Mouse (Mus musculus) adrenal gland, postnatal 36 days (tissue): Measurements from ENCODE around the gene Prune2. TPM values are rescaled to one million over a fixed set of nuclear protein-coding genes. Genes with fewer than 3 reads are reported as not detected.

Experiments used
- DNase-seq, 2 experiments: peaks; one replicate each; pipeline ENCODE4 v3.0.0; 2021; ENCODE audit warnings: mixed read lengths in 1 of 2
- total RNA-seq, 2 experiments: library from RNA; stranded (reverse); gene quantifications; 2 replicates each; pipeline ENCODE4 v1.2.3; 2021

Prune2 gene
- total RNA-seq, 2 experiments from 2014 or later, result 18.5 to 24.1 TPM

DNA sequence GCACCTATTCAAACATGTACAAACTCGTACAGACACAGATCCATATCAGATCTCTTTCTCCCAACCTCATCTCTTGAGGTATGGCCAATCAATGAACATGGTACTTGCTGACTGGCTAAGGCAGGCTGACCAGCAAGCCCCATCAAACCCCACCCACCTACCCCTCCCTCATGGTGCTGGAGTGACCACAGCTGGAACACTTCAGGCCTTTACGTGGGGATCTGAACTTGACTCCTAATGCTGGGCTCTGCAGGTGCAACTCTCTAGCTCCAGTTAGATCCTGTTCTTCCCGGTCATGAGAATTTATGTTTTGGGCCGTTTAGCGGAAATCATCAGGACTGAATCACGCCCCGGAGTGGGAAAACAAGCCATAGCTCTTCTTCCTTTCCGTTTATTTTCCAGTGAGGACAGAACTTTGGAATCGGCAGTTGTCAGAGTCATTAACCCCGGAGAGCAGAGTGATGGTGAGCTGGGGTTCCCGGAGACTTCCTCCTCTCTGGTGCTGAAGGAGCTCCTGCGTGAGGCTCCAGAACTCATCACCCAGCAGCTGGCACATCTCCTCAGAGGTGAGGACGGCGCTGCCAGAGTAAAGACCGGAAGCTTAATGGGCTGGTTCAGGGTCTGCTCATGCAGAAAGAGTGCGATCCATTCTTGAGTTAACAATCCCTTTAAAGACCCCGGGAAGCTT lies 50.4 kb downstream of the Prune2 start:
- DNase-seq, result no peak

DNA sequence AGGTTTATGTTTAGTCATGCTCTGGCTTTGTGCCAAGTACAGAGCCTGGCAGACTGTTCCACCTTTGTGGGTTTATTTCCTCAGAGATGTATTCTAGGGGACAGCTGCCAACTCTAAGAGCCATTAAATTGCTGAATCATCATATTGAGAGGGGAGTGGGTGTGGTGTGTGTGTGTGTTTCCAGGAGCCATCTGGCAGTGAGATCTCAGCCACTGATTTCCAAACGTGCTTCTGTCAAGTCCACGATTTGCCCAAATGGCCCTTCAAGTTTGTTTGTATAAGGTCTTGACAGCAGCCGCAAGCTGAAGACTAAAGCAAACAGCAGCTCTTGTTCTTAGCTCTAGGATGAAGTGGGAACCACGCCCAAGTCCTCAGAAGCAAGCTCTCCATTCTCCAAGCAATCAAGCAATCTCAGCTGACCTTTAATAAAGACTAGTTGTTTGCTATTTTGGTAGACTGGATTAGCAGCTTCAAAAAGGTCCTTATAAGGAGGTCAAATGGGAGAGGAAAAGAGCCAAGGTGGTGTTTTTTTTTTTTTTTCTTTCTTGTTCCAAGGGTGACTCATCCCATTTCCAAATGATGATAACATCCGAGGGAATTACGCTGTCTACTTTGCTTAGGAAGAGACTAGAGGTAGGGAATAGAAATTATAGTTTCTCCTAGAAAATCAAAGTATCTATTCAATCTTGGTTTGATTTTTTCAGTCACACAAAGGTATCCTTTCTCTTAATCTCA lies 55.5 kb downstream of the Prune2 start:
- peak; percentile 27 to 32 for DNase-seq

- no peak for DNase-seq
These were observed 57.2 kb downstream of the Prune2 start for GRCm38 (mm10) chr19:17013085-17013484.

GRCm38 (mm10) chr19:17014337-17015124 lies 58.6 kb downstream of the Prune2 start:
- DNase-seq, result no peak

DNA sequence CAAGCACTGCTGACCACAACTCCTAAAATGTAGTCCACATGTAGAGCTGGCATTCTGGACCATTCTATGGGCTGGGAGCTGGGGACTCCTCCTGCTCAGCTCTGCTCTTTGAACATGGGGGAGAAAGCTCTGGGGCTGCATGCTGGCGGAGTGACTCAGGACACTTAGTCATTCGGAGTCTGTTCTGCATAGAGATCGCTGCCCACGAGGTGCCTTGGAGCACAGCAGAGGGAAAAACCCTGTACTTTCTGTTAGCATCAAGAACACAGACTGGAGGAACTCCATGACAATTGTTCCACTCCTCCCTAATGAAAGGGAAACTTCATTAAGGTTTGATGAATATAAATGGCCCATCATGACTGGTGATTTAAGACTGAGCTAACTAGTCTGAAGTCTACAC lies 68.8 kb downstream of the Prune2 start:
- peak; percentile 36 to 54 for DNase-seq

DNA sequence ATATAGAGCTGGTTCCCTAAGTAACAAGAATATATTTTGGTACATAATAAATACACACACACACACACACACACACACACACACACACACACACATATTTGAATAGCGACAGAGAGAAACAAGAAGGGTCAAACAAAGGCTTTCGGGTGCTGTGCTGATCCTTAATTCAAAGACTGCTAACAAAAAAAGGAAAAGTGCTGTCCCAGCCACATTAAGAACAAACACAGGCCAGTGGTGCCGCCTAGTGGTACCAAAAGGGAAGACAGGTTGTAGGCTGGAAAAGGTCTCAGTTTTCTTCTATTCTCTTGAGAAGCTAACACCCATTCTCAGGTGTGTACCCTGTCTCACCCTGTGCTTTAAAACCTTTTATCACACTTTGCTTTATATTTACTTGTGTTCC lies 74.4 kb downstream of the Prune2 start:
- DNase-seq, result peak; percentile 59 to 64

DNA sequence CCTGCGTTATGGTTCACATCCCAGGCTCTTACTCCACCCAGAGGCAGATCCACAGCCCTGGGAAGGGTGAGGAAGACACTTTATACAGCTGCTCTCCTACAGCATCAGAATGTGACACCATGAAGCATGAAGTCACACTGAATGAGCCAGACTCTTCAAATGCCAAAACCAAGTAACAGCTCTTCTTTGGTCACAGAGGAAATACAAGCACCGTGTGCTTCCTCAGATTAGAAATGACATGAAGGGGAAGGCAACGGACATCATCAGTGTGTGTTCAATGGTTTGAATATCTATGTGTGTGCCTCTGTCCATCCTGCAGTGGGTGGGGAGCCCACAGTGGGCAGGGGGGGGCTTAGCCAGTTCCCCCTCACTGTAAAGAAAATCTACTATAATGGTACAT lies 76.4 kb downstream of the Prune2 start:
- DNase-seq, result no peak

DNA sequence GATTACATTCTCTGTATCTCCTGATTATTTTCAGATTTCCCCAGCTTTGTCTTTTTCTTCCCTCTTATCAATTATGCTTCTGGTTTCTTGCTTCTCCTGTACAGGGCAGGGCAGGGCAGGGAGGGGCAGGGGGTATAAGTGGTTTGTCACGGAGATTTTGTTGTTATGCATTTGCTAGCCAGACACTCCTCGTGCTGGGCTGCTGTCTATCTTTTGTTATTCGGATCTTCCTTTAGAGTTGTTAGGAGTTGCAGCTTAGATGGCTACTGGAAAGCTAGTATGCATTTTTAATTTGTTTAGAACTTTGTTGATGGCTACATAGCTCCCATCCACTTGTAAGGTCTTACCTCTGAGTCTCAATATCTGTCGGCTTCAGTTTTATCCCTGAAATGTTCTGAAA lies 91.0 kb downstream of the Prune2 start:
- DNase-seq, result no peak

- DNase-seq, result no peak
These were observed 100.0 kb downstream of the Prune2 start for GRCm38 (mm10) chr19:17055892-17056291.

GRCm38 (mm10) chr19:17060106-17060505 lies 104.2 kb downstream of the Prune2 start:
- DNase-seq, result no peak

- DNase-seq, result no peak
These were observed 108.5 kb downstream of the Prune2 start for GRCm38 (mm10) chr19:17064421-17064820.

DNA sequence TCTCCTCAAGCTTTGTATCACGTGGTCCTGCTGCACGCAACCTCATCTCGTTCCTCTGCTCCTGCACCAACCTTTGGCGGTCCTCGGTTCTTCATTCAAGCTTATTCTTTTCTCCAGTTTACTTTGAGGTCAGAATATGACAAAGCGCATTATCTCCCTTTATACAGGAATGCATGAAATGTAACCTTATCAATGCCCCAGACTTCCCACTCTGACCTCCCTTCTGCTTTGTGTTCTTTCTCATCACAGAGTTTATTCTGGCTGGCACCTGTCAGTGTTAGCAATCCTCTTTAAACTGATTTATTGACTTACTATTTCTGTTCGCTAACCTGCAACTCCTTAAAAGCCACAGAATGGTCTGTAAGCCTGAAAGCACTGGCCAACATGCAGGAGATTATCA lies 113.1 kb downstream of the Prune2 start:
- DNase-seq, result no peak

DNA sequence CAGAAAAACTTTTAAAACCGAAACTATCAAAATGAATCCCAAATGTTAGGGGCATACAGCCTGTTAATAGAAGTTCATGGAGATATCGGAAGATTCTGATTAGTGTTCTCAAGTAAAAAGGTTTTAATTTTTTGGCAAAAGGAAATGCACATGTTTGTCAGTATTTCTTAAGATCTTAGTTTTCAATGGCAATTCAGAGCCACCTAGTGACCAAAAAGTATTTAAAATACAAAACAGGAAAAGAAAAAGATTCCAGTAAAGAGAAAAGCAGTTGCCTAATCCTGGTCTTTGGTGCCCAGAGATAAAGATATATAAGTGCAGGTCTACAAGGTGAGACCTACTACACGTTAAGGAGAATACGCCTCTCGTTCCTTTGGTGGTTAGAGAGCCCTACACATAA lies 115.3 kb downstream of the Prune2 start:
- no peak for DNase-seq

DNA sequence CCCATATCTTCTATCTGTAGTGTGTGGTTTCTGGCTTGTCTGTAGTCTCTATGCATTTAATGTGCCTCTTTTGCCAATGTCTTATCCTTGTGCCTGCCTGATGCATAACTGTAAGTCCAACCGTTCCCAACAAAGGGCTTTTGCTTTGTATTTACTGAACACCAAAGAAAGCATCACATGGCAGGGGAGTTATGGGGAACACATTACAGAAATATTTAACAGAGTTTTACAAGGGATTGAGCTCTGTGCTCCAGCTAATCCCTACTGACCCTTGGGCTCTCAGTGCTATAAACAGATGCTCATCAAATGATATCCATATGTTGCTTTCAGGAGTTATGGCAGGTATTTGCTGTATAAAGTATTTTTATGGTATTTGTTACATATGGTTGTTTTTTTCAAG lies 116.3 kb downstream of the Prune2 start:
- no peak for DNase-seq

- DNase-seq, result peak in 1 of 2 experiments; percentile 0
These were observed 122.9 kb downstream of the Prune2 start for GRCm38 (mm10) chr19:17078643-17079316.

GRCm38 (mm10) chr19:17081382-17081781 lies 125.5 kb downstream of the Prune2 start:
- no peak for DNase-seq

DNA sequence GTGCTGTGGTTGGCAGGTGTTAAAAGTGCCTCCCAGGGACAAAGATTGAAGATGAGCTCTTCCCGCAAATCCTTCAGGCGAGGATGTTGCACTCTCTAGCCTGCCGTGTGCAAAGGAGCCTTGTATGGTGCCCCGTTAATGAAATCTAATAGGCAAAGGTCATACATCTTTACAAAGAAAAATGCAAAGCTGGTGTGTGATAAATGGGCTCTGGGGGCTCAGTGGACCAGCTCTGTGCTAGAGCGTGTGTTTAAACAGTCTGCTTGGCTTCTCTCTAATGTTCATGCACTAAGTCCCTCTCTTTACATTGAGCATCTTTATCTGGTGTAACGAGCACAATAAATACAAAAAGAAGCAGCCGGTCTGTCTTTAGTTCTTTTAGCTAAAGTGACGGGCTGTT lies 138.1 kb downstream of the Prune2 start:
- DNase-seq, result no peak

DNA sequence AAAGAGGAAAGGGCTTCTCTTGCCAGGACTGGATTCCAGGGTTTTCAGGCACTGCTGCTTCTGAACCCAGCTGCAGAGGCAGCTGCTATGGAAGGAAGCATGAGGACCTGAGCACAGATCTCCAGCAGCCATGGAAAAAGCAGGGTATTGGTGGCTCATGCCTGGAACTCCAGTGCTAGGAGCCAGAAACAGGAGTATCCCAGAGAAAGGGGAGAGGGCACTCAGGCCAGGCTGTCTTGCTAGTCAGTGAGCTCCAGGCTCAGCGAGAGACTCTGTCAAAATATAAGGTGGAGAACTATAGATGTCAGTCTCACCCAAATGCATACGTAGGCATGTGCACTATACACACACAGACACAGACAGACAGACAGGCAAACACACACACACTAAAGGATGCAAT lies 140.4 kb downstream of the Prune2 start:
- DNase-seq, result no peak

- no peak for DNase-seq
These were observed 141.3 kb downstream of the Prune2 start for GRCm38 (mm10) chr19:17097210-17097609.

DNA sequence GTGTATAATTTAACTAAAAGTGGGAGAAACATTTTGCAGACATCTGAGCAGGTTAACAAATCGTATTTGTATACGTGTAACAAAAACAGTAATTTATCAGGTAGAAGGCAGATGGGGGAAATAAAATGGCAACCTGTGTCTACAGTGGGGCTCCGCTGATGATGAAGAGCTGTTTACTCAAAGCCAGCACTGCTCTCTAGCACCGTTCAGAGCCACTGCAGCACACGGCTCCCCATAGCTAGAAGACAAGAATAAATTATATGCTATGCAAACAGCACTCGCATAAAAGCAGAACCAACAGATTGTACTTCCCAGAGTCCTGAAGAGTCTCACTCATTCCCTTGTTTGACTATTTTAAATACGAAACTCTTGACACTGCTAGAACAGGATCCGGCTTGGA lies 152.9 kb downstream of the Prune2 start:
- DNase-seq, result no peak

DNA sequence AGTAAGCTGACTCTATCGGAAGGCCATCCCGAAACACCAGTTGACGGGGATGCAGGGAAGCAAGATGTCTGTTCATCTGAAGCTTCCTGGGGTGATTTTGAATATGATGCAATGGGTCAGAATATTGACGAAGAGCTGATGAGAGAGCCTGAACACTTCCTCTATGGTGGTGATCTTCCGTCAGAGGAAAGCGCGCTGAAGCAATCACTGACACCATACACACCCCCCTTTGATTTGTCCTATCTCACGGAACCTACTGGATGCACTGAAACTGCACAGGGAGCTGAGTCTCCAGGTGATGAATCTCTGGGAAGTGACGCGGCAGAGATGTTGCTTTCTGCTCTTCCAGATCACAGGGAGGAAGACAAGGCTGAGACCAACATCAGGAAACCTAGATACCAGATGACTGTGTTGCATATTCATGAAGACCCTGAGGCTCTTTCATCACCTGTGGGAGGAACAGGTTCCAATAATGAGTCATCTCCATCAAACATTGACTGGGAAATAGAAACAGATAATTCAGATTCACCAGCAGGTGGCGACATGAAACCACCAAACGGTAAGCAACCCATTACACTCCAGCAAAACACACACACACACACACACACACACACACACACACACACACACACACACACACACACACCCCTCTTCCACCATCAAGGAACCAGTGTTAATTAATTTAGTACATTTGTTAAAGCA lies 168.3 kb downstream of the Prune2 start:
- peak; percentile 24 to 58 for DNase-seq

DNA sequence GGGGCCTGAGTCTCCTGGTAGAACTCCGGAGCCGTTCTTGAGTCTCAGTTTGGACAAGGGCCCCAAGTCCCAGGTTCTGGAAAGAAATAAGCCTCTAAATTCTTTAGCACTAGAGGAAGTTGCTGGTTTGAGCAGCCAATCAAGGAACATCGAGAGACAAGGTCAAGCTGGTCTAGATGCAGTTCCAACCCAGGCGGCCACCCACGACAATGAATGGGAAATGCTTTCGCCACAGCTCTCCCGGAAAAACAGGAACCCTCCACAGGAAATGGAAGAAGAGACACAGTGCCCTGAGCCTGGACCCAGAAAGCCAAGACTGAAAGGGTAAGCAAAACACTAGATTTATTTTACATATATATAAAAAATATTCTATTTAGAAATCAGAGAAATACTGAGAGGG lies 169.5 kb downstream of the Prune2 start:
- no peak for DNase-seq
